Mouse (Mus musculus): ENCODE results near the gene Rbpjl.

DNA sequence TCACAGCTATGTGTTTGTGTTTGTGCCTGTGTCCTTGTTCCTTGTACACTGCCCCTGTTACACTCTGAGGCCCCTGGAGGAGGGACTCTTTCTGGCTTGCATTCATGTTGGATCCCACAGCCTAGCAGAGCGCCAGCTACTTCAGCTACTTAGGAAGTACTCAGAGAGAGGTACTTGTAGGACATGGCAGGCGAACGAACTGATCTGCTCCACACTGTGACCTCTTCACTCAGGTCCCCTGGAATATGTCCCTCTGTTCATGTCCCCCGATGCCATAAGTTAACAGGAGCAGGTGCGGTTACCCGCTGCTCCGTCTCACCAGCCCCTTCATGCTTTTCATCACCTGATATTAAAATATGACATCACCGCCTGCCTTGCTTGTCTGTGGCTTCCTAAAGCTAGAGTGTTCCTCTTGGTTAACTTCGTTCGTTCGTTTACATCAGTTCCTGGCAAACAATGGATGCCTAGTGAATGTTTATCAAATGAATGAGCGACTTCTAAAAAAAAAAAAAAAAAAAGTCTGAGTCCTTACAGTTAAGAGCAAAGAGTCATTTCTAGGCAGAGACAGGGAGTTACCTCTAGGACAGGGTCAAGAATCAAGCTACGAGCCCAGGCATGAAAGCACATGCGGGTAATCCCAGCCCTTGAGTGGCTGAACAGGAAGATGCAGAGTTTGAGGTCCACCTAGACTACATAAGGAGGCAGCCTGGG, 50.3 kb downstream of the Rbpjl start:
- TF ChIP-seq CTCF (conservative IDR thresholded peaks at IDR 0.05; ENCODE audit: low read length) (no peak), NANOG (IDR thresholded peaks at IDR 0.05; ENCODE audit: borderline replicate concordance, low read length) (no peak), POU5F1 (IDR thresholded peaks at IDR 0.05; ENCODE audit: borderline replicate concordance, low read length) (no peak)
